Mouse (Mus musculus) midbrain, embryonic 11.5 days (tissue): ENCODE measurements at regions not wholly inside any gene's neighbourhood (a gene's known extent, or its start where the extent isn't known, plus 50 kb on each side); places are given as distances from the start of the nearest gene placed in this dataset.

Experiments
- ATAC-seq: fragments of 200-750 bp; cut with Nextera tagmentation; 2 replicates; pipeline ENCODE4 v1.8.0; 2017; ENCODE audit warnings: moderate TSS enrichment, moderate library complexity; ENCODE audit not compliant: low FRiP score
- DNase-seq: peaks from one replicate; pipeline ENCODE4 v3.0.0; 2015; ENCODE audit warnings: low spot score; ENCODE audit errors: missing footprints
- H3K27ac ChIP-seq: fragments of 300-500 bp; sonication (generic); 2 replicates; pipeline ENCODE4 v1.5.1; 2014; ENCODE audit warnings: low read depth, low read length
- H3K27me3 ChIP-seq: fragments of 300-500 bp; sonication (generic); 2 replicates; pipeline ENCODE4 v1.6.1; 2014; ENCODE audit warnings: mild to moderate bottlenecking, low read length, moderate library complexity, mixed read lengths; ENCODE audit not compliant: control insufficient read depth, insufficient read depth
- H3K36me3 ChIP-seq: fragments of 300-500 bp; sonication (generic); 2 replicates; pipeline ENCODE4 v1.6.1; 2014; ENCODE audit warnings: mild to moderate bottlenecking, low read length, moderate library complexity, mixed read lengths; ENCODE audit not compliant: control insufficient read depth, insufficient read depth
- H3K4me1 ChIP-seq: fragments of 300-500 bp; sonication (generic); 2 replicates; pipeline ENCODE4 v1.6.1; 2014; ENCODE audit warnings: low read length; ENCODE audit not compliant: control insufficient read depth, insufficient read depth
- H3K4me2 ChIP-seq: fragments of 300-500 bp; sonication (generic); 2 replicates; pipeline ENCODE4 v1.6.1; 2014; ENCODE audit warnings: mild to moderate bottlenecking, moderate library complexity
- H3K4me3 ChIP-seq: fragments of 300-500 bp; sonication (generic); 2 replicates; pipeline ENCODE4 v1.5.1; 2014; ENCODE audit warnings: low read depth, low read length
- H3K9ac ChIP-seq: fragments of 300-500 bp; sonication (generic); 2 replicates; pipeline ENCODE4 v1.6.1; 2014; ENCODE audit warnings: low read length
- H3K9me3 ChIP-seq: fragments of 300-500 bp; sonication (generic); 2 replicates; pipeline ENCODE4 v1.6.1; 2016; ENCODE audit warnings: low read length; ENCODE audit not compliant: control insufficient read depth
- WGBS: fragments of 180-500 bp; shearing (Covaris S2); extraction: QIAGEN DNeasy Blood & Tissue Kit; methylation state at CpG from one replicate; pipeline ENCODE4 v1.1.7; 2014; 5-methylcytosine and 5-hydroxymethylcytosine counted together

DNA sequence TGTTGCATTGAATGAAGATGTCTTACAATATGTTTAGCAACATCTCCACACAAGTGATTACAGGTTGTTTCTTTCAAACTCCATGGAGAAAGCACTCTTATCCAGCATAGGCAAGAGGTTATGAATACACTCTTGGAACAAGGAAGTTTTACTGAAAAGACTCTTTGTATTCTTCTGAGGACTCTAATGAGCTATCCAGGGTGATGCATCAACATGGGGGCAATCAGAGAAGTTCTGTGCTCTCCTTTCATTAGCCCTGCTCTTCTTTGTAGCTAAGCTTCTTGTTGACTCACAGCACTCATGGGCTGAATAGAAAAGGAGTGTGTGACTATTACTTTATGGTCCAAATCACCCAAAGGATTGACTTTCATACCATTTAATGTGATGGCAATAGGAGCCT lies 242.6 kb upstream of the Tmem161b start:
- no peaks in the 10 kb centered on the region for H3K36me3 ChIP-seq
- DNase-seq (peak; percentile 33), ATAC-seq (no peak)
- H3K27ac ChIP-seq = no peak overlapping the region
- no peaks in the 10 kb centered on the region for H3K27me3 ChIP-seq
- no peaks in the 10 kb centered on the region for H3K4me1 ChIP-seq
- H3K9me3 ChIP-seq = no peaks in the 10 kb centered on the region
- no peak overlapping the region for H3K4me3 ChIP-seq
- no peak overlapping the region for H3K9ac ChIP-seq
- no peak overlapping the region for H3K4me2 ChIP-seq

DNA sequence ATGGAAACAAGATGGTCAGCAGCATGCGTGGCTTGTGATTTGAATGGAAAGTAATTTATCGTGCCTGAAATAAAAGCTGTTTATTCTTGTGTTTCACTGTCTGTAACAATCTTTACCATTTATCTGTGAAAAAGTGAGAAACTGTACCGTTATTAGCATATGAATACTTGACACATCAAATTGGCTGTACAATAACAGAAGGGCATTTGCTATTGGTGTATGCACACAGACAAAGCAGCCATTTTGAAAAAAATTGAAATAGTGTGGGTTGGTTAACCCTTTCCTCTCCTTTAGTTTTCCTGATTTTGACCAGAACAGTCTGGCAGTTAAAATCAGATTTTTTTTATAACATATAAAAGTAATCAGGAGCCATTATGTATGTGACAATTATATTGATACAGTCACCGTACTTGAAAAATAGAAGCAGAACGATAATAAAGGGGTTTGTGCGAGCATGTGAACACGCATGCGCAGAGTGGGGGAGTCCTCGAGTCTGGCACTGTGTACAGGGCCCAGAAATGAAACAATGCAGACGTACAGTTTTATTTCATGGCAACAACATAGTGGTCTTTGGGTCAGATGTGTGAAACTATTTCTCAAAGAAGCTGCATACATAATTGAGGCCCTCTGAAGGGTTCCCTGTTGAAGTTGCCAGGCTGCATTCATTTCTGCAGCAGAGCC lies 237.3 kb upstream of the Tmem161b start:
- no peaks in the 10 kb centered on the region for H3K27me3 ChIP-seq
- H3K4me3 ChIP-seq = no peak overlapping the region
- WGBS = 84% methylated on average over 10 of the region's 10 CpGs
- H3K4me1 ChIP-seq = peaks cover 4% of the 10 kb centered on the region
- no peak overlapping the region for H3K4me2 ChIP-seq
- DNase-seq (no peak), ATAC-seq (peak; percentile 40; the same call in 1 of the 2 replicates)
- H3K36me3 ChIP-seq = no peaks in the 10 kb centered on the region
- no peaks in the 10 kb centered on the region for H3K9me3 ChIP-seq
- no peak overlapping the region for H3K27ac ChIP-seq
- H3K9ac ChIP-seq = no peak overlapping the region

DNA sequence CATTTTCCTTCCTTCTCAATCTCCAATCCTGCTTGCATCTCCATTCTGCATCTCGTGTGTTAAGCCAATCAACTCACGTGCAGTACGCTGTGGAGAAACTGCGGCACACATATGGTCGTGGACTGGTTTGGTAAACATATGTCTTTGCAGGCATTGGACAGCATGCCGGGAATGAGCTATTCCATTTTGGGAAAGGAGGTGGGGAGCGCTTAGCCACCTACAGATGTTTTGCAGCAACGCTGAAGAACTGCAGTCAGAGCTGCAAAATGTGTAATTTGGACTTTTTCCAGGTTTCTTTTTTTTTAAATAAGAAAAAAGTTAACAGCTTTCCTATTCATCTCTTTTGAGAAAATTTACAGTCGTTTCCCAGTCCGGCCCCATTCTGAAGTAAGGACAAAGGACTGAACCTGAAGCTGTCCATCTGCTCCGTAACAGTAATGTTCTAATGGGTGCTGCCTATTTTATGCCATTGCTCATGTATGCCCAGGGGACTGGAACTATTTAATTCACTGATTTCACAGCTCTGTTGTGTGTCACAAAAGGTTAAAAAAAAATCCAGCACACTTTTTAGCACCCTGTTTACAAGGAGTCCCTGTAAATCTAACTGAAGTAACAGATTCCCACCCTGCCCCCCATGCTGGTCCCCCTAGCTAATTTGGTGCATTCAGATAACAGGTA lies 234.2 kb upstream of the Tmem161b start:
- DNase-seq (peak; percentile 89), ATAC-seq (peak; percentile 76)
- Histone ChIP-seq H3K4me1 (peaks cover 4% of the 10 kb centered on the region), H3K9me3 (no peaks in the 10 kb centered on the region), H3K27ac (no peak overlapping the region), H3K9ac (no peak overlapping the region), H3K4me3 (no peak overlapping the region), H3K27me3 (no peaks in the 10 kb centered on the region), H3K36me3 (no peaks in the 10 kb centered on the region), H3K4me2 (0 out of 2 replicates have a peak overlapping the region, but pooled peaks have one; percentile 10)
- 64% methylated on average over 11 of the region's 11 CpGs for WGBS

DNA sequence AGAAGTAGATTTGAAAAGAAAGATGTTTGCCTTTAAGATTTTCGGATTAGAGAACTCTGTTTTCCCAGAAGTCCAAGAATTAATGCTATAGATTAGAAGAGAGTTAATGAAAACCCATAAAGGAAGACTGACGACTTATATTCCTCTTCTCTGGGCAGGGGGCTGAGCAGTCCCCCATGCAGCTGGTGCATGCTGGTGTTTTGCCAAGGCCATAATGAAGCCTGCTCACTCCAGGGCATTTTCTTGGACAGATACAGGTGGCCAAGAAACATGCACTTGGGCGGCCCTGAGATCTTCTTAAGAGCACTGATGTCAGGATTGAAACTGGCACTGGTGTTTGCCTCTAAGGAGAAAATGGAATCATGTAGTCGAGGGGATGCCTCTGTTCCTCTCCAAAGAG lies 233.6 kb upstream of the Tmem161b start:
- DNase-seq (no peak), ATAC-seq (peak; percentile 64)
- 61% methylated on average over 4 of the region's 4 CpGs for WGBS
- peaks cover 4% of the 10 kb centered on the region for H3K4me1 ChIP-seq
- no peaks in the 10 kb centered on the region for H3K36me3 ChIP-seq
- H3K9me3 ChIP-seq = no peaks in the 10 kb centered on the region
- H3K27me3 ChIP-seq = no peaks in the 10 kb centered on the region
- H3K4me3 ChIP-seq = no peak overlapping the region
- H3K9ac ChIP-seq = no peak overlapping the region
- H3K4me2 ChIP-seq = no peak overlapping the region
- no peak overlapping the region for H3K27ac ChIP-seq

DNA sequence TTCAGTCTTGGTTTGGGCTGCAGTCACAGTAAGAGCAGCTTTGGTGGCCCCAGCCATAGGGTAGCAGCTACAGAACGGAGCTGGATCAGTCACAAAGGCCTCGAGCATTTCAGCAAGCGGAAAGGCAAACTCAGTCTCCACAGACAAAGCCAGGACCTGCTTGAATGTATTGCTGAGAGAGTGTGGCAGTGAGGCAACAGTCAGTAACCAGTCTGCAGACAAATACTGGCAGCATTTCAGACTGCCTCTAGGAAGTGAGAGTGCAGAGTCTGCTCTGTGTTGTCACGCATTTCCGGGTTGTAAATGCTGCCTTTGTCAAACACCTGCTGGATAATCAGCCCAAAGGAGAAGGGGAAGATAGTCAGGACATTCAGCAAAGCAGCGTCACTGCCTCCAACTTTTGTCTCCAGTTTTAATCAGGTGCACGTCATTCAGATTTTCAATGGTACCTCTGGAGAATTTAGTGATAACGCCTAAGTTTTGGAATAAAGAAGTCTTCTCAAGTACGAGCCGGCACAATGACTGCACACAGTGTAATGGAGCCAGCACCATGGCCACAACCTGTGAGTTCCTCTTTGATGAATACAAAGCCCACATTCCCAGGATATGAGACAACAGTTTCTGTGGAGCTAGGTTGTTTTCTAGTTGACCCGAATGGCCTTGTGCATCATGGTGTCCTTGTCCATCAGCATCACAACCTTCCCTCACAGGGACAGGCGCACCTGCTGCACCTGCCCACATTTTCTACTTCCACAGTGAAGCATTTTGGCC lies 224.3 kb upstream of the Tmem161b start:
- Histone ChIP-seq H3K27ac (peak overlapping the region; percentile 54; the same call in 1 of the 2 replicates), H3K27me3 (no peaks in the 10 kb centered on the region), H3K9me3 (no peaks in the 10 kb centered on the region), H3K9ac (no peak overlapping the region), H3K4me3 (no peak overlapping the region), H3K4me2 (no peak overlapping the region), H3K36me3 (no peaks in the 10 kb centered on the region), H3K4me1 (peaks cover 2% of the 10 kb centered on the region; the same call in 1 of the 2 replicates)
- DNase-seq = peak; percentile 81
- ATAC-seq = peak; percentile 55; the same call in 1 of the 2 replicates
- 51% methylated on average over 12 of the region's 12 CpGs for WGBS

DNA sequence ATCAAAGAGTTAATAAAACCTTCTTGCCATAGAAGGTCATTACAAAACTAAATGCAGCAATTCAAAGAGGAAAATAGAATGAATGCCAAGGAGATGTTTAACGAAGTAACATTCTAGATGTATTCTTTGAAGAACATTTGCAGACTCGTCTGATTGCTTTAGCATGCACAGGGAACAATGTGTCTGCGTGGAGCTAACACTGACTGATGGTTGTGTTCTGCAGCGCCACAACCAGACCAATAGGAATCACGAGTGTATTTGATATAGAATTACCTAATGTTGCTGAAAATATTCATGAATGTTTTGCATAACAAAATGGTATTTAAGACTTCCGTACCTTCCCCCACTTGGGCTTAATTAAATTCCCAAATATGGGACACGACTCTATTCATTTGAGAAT lies 200.3 kb upstream of the Tmem161b start:
- Histone ChIP-seq H3K4me2 (no peak overlapping the region), H3K4me1 (no peaks in the 10 kb centered on the region), H3K9me3 (no peaks in the 10 kb centered on the region), H3K9ac (no peak overlapping the region), H3K36me3 (no peaks in the 10 kb centered on the region), H3K4me3 (no peak overlapping the region), H3K27ac (no peak overlapping the region), H3K27me3 (no peaks in the 10 kb centered on the region)
- WGBS = 77% methylated on average over 7 of the region's 7 CpGs
- ATAC-seq (peak; percentile 57; the same call in 1 of the 2 replicates), DNase-seq (no peak)

DNA sequence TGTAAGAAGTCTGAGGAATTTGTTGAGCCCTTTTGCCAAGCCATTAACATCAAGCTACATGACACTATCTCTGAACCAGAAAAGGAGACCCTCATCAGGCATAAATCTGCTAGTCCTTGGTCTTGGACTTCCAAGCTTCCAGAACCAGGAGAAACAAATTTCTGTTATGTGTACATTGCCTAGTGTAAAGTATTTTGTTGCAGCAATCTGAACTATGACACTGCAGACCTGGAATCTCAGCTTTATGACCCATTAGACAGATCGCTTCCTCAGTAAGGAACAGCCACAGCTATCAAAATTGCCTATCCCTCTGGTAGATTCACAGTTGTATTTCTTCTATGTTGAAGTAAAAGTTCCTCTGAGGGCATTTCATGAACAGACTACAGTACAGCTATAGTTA lies 199.1 kb upstream of the Tmem161b start:
- H3K4me2 ChIP-seq = no peak overlapping the region
- no peaks in the 10 kb centered on the region for H3K36me3 ChIP-seq
- DNase-seq (no peak), ATAC-seq (no peak)
- H3K9ac ChIP-seq = no peak overlapping the region
- no peaks in the 10 kb centered on the region for H3K4me1 ChIP-seq
- no peak overlapping the region for H3K27ac ChIP-seq
- 97% methylated on average over 1 of the region's 1 CpGs for WGBS
- H3K9me3 ChIP-seq = no peaks in the 10 kb centered on the region
- no peaks in the 10 kb centered on the region for H3K27me3 ChIP-seq
- H3K4me3 ChIP-seq = no peak overlapping the region

DNA sequence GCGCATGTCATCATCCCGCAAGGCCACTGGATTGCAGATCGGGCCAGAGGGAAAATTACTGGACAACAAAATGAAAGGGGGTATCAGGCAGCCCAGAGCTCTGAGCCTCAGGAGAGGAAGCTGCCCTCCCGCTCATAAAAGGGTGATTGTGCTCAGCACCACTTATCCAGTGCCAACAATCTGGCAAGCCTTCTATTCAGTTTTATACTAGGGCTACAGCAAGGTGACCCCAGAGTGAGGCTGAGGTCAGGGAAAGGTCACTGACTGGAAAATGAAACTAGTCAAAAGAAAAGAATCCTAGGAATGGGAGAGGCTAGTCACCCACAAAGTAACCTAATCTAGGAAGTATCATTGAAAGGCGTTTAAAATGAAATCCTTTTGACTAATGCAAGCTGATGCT lies 198.5 kb upstream of the Tmem161b start:
- Histone ChIP-seq H3K9ac (no peak overlapping the region), H3K4me1 (no peaks in the 10 kb centered on the region), H3K27ac (no peak overlapping the region), H3K9me3 (no peaks in the 10 kb centered on the region), H3K36me3 (no peaks in the 10 kb centered on the region), H3K4me3 (no peak overlapping the region), H3K4me2 (no peak overlapping the region), H3K27me3 (no peaks in the 10 kb centered on the region)
- DNase-seq (no peak), ATAC-seq (no peak)
- 54% methylated on average over 5 of the region's 5 CpGs for WGBS

DNA sequence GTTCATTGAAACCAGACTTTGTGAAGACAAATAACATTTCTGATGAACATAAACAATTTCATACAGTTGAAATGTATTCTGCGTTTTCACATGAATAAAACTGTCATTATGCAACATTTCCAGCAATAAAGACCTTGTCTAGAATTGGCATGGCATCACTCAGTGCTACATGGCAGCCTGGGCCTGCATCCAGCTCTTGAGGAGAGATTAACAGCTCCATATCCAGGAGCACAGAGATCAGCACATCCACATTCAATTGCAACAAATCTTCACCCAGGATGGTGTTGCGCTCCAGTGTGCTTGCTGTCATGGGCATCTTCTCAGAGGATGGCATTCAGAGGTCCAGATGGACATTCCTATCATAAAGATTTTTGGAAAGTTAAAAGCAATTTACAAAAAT lies 196.7 kb upstream of the Tmem161b start:
- ATAC-seq = no peak
- H3K9ac ChIP-seq = no peak overlapping the region
- 94% methylated on average over 2 of the region's 2 CpGs for WGBS

More for the DNA sequence above, 196.7 kb upstream of the Tmem161b start:
- no peak overlapping the region for H3K4me3 ChIP-seq
- no peak for DNase-seq
- no peaks in the 10 kb centered on the region for H3K9me3 ChIP-seq
- H3K4me2 ChIP-seq = no peak overlapping the region
- H3K36me3 ChIP-seq = no peaks in the 10 kb centered on the region
- no peaks in the 10 kb centered on the region for H3K4me1 ChIP-seq
- H3K27me3 ChIP-seq = no peaks in the 10 kb centered on the region
- no peak overlapping the region for H3K27ac ChIP-seq
